Mouse (Mus musculus) kidney, adult 2 months (tissue): ENCODE results near the gene Cnppd1. TPM values are rescaled to one million over a fixed set of nuclear protein-coding genes. Genes with fewer than 3 reads are reported as not detected.
A peak's percentile ranks its signal among the peaks of the same experiment; 100 is the strongest.

ENCODE experiments used
- DNase-seq: peaks from one replicate; pipeline ENCODE4 v3.0.0; 2021
- H3K27ac ChIP-seq: fragments of 200-500 bp; 2 replicates; pipeline ENCODE4 v1.5.1; 2012; ENCODE audit warnings: low read depth, low read length, control low read depth, inconsistent platforms; ENCODE audit not compliant: insufficient read depth
- H3K27me3 ChIP-seq: fragments of 200-500 bp; replicated peaks from 2 replicates; pipeline ENCODE4 v1.6.1; 2012; ENCODE audit warnings: mild to moderate bottlenecking, moderate library complexity, low read length, inconsistent platforms; ENCODE audit not compliant: control insufficient read depth, insufficient read depth
- H3K36me3 ChIP-seq: fragments of 200-500 bp; 2 replicates; pipeline ENCODE4 v1.6.1; 2012; ENCODE audit warnings: mild to moderate bottlenecking, moderate library complexity, low read length, inconsistent platforms; ENCODE audit not compliant: control insufficient read depth, insufficient read depth
- H3K4me1 ChIP-seq: fragments of 200-500 bp; 2 replicates; pipeline ENCODE4 v1.6.1; 2011; ENCODE audit warnings: low read length; ENCODE audit not compliant: control insufficient read depth, insufficient read depth
- H3K4me3 ChIP-seq: fragments of 200-500 bp; 2 replicates; pipeline ENCODE4 v1.5.1; 2011; ENCODE audit warnings: mild to moderate bottlenecking, low read depth, low read length, control low read depth; ENCODE audit not compliant: insufficient read depth
- CTCF ChIP-seq: fragments of 200-500 bp; conservative IDR thresholded peaks from 2 replicates; pipeline ENCODE4 v1.5.1; 2011; ENCODE audit warnings: low read depth, mild to moderate bottlenecking, control low read depth, low read length, moderate library complexity, mixed read lengths; ENCODE audit not compliant: insufficient read depth, insufficient read length
- POLR2A ChIP-seq: fragments of 200-500 bp; IDR thresholded peaks from one replicate; pipeline ENCODE4 v1.6.1; 2011; ENCODE audit warnings: low read depth, low read length, control low read depth
- whole genome bisulfite sequencing: fragments of 180-500 bp; shearing (Covaris S2); methylation state at CpG from one replicate; pipeline ENCODE4 v1.1.7; 2018; 5-methylcytosine and 5-hydroxymethylcytosine counted together
- polyA plus RNA-seq: library from polyadenylated mRNA; depleted of rRNA; stranded (reverse); fragments of >200 nt; gene quantifications from 2 replicates; pipeline ENCODE4 v1.2.3, GENCODE M21; 2012

The Cnppd1 gene
- polyA plus RNA-seq, 1 experiment, result 67.7 TPM

GRCm38 (mm10) chr1:75147411-75148135 is 5.1 kb upstream of the Cnppd1 start:
- peaks cover 6% of the 10 kb centered on the region; the same call in 1 of the 2 replicates for H3K4me1 ChIP-seq
- TF ChIP-seq POLR2A (no peak), CTCF (no peak)
- no peaks in the 10 kb centered on the region for H3K27me3 ChIP-seq
- 64% methylated on average over 7 of the region's 7 CpGs for WGBS
- H3K4me3 ChIP-seq, result no peak overlapping the region
- peak overlapping the region; percentile 18 for H3K27ac ChIP-seq
- H3K36me3 ChIP-seq, result peaks cover 2% of the 10 kb centered on the region; the same call in 1 of the 2 replicates
- peak; percentile 79 for DNase-seq

DNA sequence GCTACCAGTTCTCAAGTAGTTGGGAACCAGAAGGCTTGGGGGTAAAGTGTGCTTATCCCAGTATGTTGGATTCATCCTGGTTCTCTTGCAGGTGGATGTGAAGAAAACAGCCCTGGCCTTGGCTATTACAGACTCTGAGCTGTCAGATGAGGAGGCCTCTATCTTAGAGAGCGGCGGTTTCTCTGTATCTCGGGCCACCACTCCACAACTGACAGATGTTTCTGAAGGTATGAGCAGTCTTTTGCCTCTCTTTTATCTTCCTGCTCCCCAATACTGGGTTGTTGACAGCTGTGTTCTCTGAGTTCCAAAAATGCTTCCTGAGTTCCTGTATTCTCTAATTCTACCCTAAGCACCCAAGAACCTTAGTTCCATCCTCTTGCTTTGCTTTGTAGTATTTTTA is 3.1 kb upstream of the Cnppd1 start:
- no peak overlapping the region for H3K4me3 ChIP-seq
- H3K27ac ChIP-seq, result no peak overlapping the region
- no peak for DNase-seq
- peaks cover 2% of the 10 kb centered on the region; the same call in 1 of the 2 replicates for H3K36me3 ChIP-seq
- no peak for TF ChIP-seq CTCF
- no peak for TF ChIP-seq POLR2A
- WGBS, result 96% methylated on average over 3 of the region's 3 CpGs
- H3K4me1 ChIP-seq, result peaks cover 6% of the 10 kb centered on the region; the same call in 1 of the 2 replicates
- H3K27me3 ChIP-seq, result no peaks in the 10 kb centered on the region

DNA sequence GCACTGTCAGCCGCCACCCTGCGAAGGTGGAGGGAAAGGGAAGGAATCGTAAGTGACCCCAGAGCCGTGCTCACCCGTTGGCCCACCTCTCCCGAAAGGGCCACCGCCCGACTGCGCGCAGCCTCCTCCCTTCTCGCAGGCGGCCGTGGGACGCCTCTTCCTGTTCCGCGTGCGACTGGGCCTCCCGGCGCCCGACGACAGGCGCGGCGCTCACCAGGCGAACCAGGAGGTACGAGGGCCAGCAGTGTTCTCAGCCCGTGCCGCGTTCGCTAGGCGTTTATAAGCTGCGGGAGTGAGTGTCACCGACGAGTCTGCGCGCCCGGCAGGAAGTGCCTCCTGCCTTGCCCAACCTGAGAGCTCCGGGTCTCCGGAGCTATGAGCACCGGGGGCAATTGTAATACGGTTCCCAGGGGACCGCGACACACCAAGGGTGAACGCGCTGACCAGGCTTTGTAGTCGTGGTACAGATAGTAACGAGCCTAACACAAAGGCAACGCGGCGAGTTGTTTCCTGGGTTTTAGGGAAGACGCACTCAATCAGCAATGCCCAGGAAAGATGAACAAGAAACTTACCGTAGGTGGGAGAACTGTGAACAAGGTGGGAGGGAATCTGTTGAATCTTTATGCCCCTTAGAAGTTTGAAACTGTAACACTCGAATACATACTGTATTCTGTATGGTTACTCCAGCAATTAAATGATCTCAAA is 873 bp downstream of the Cnppd1 start:
- Histone ChIP-seq H3K36me3 (peaks cover 4% of the 10 kb centered on the region), H3K4me1 (peaks cover 3% of the 10 kb centered on the region; the same call in 1 of the 2 replicates)
- DNase-seq, result peak; percentile 79

GRCm38 (mm10) chr1:75140601-75141190 is 1.8 kb downstream of the Cnppd1 start:
- TF ChIP-seq CTCF (no peak), POLR2A (no peak)
- peaks cover 6% of the 10 kb centered on the region for H3K36me3 ChIP-seq
- H3K27me3 ChIP-seq, result no peaks in the 10 kb centered on the region
- WGBS, result 12% methylated on average over 4 of the region's 4 CpGs
- H3K27ac ChIP-seq, result peak overlapping the region; percentile 100
- H3K4me3 ChIP-seq, result peak overlapping the region; percentile 89
- peaks cover 3% of the 10 kb centered on the region; the same call in 1 of the 2 replicates for H3K4me1 ChIP-seq
- DNase-seq, result peak; percentile 68

More for the DNA sequence above, 873 bp downstream of the Cnppd1 start:
- Histone ChIP-seq H3K27me3 (no peaks in the 10 kb centered on the region), H3K27ac (peak overlapping the region; percentile 100), H3K4me3 (peak overlapping the region; percentile 89)
- under 1% methylated on average over 53 of the region's 53 CpGs for whole genome bisulfite sequencing
- TF ChIP-seq CTCF (no peak), POLR2A (no peak)

GRCm38 (mm10) chr1:75138448-75138847 is 4.1 kb downstream of the Cnppd1 start:
- no peak for DNase-seq
- peaks cover 11% of the 10 kb centered on the region for H3K4me1 ChIP-seq
- H3K36me3 ChIP-seq, result peaks cover 6% of the 10 kb centered on the region
- no peak overlapping the region for H3K27ac ChIP-seq
- H3K4me3 ChIP-seq, result no peak overlapping the region
- H3K27me3 ChIP-seq, result no peaks in the 10 kb centered on the region
- TF ChIP-seq POLR2A, result no peak
- no peak for TF ChIP-seq CTCF
- 93% methylated on average over 2 of the region's 2 CpGs for WGBS

- Histone ChIP-seq H3K27ac (no peak overlapping the region), H3K4me3 (no peak overlapping the region), H3K27me3 (no peaks in the 10 kb centered on the region), H3K4me1 (peaks cover 11% of the 10 kb centered on the region), H3K36me3 (peaks cover 6% of the 10 kb centered on the region)
- TF ChIP-seq POLR2A (no peak), CTCF (no peak)
- 74% methylated on average over 3 of the region's 3 CpGs for WGBS
- DNase-seq, result no peak
Observed at GRCm38 (mm10) chr1:75136730-75137129, 5.8 kb downstream of the Cnppd1 start.

GRCm38 (mm10) chr1:75136293-75136692 is 6.2 kb downstream of the Cnppd1 start:
- TF ChIP-seq POLR2A (no peak), CTCF (no peak)
- Histone ChIP-seq H3K27ac (no peak overlapping the region), H3K36me3 (peaks cover 6% of the 10 kb centered on the region), H3K4me1 (peaks cover 11% of the 10 kb centered on the region), H3K27me3 (no peaks in the 10 kb centered on the region), H3K4me3 (no peak overlapping the region)
- WGBS, result 86% methylated on average over 6 of the region's 6 CpGs
- DNase-seq, result no peak
